ENCODE assay signal across 30 mouse cellular contexts in genomic region chr7:37615932-37616331, GRCm38 (mm10).
DNase-seq lines count a peak whose midpoint lies in the region; ATAC-seq lines count a peak whose summit lies in the region.
"Had no signal": no experiment of that assay in that cellular context is flagged by ENCODE, and none has a peak within 500 bp of the region (broad histone marks: within the 10 kb centered on the region; RNA-seq: fewer than 3 reads in every experiment).

No protein-coding gene starts in this region.

- H3K4me1 ChIP-seq in embryonic facial prominence, embryonic 13.5 days = no peaks in the 10 kb centered on the region
- H3K4me1 ChIP-seq in embryonic facial prominence, embryonic 10.5 days = peaks cover 14% of the 10 kb centered on the region
- H3K4me1 ChIP-seq in forebrain, embryonic 14.5 days (ENCODE audit: control insufficient read depth, insufficient read depth, low read length) = peaks cover 3% of the 10 kb centered on the region; the same call in 1 of the 2 replicates
- H3K4me1 ChIP-seq: embryonic facial prominence, embryonic 12.5 days had no signal

- no peaks in the 10 kb centered on the region for H3K36me3 ChIP-seq in embryonic facial prominence, embryonic 13.5 days
- no peaks in the 10 kb centered on the region for H3K36me3 ChIP-seq in embryonic facial prominence, embryonic 10.5 days (replicated peaks)
- no peaks in the 10 kb centered on the region for H3K36me3 ChIP-seq in forebrain, embryonic 14.5 days (ENCODE audit: control insufficient read depth, insufficient read depth, low read length)
- H3K36me3 ChIP-seq: embryonic facial prominence, embryonic 12.5 days; forebrain, embryonic 12.5 days; G1E; heart, embryonic 10.5 days; heart, embryonic 13.5 days had no signal

- intact Hi-C loops in left cerebral cortex, postnatal 4 days (cut with DNase I) = no loop called here

- ATAC-seq in embryonic facial prominence, embryonic 13.5 days (ENCODE audit: insufficient number of reproducible peaks, insufficient read depth, low FRiP score, low TSS enrichment, low read depth) = peak; percentile 37; the same call in 1 of the 2 replicates
- ATAC-seq in forebrain, embryonic 14.5 days = no peak
- ATAC-seq: forebrain, embryonic 16.5 days; hindbrain, postnatal 0 days; inflammation-experienced regulatory T-cells, adult 6 months; intestine, embryonic 16.5 days; Patski had no signal

- no peak overlapping the region for H3K4me2 ChIP-seq in embryonic facial prominence, embryonic 13.5 days
- no peak overlapping the region for H3K4me2 ChIP-seq in forebrain, embryonic 14.5 days (ENCODE audit: low read length)
- H3K4me2 ChIP-seq: embryonic facial prominence, embryonic 12.5 days; forebrain, embryonic 12.5 days; heart, embryonic 13.5 days; hindbrain, embryonic 14.5 days had no signal

- no peak overlapping the region for H3K27ac ChIP-seq in embryonic facial prominence, embryonic 13.5 days
- no peak overlapping the region for H3K27ac ChIP-seq in embryonic facial prominence, embryonic 10.5 days (replicated peaks)
- H3K27ac ChIP-seq in forebrain, embryonic 14.5 days (ENCODE audit: low read depth, low read length) = no peak overlapping the region
- H3K27ac ChIP-seq: embryonic facial prominence, embryonic 12.5 days; forebrain, embryonic 12.5 days; heart, adult 2 months; heart, embryonic 10.5 days; heart, embryonic 13.5 days; hindbrain, embryonic 14.5 days; hindbrain, postnatal 0 days had no signal

- 48% methylated on average over 4 of the region's 4 CpGs for WGBS in embryonic facial prominence, embryonic 13.5 days
- WGBS in embryonic facial prominence, embryonic 10.5 days = 75% methylated on average over 4 of the region's 4 CpGs
- 78% methylated on average over 4 of the region's 4 CpGs for WGBS in forebrain, embryonic 14.5 days

- H3K27me3 ChIP-seq in embryonic facial prominence, embryonic 13.5 days = no peaks in the 10 kb centered on the region
- H3K27me3 ChIP-seq in embryonic facial prominence, embryonic 10.5 days (replicated peaks; ENCODE audit: low read depth, poor library complexity, severe bottlenecking) = no peaks in the 10 kb centered on the region
- H3K27me3 ChIP-seq in forebrain, embryonic 14.5 days (replicated peaks; ENCODE audit: control insufficient read depth, insufficient read depth, low read length) = no peaks in the 10 kb centered on the region
- H3K27me3 ChIP-seq: CH12.LX; embryonic facial prominence, embryonic 12.5 days; forebrain, embryonic 12.5 days; Patski had no signal

- DNase-seq in cerebellum, adult 11-12 months = peak; percentile 56
- DNase-seq in cerebellum, postnatal 14 days = no peak
- no peak for DNase-seq in embryonic facial prominence, embryonic 10.5 days (ENCODE audit: low spot score)
- peak; percentile 63 for DNase-seq in cerebellum, adult 9-11 months
- no peak for DNase-seq in forebrain, embryonic 14.5 days (ENCODE audit: low spot score)
- DNase-seq in left cerebral cortex, postnatal 4 days = no peak
- DNase-seq: adrenal gland, postnatal 10 days; adrenal gland, postnatal 36 days; B cell, adult 2 months; gastrocnemius, postnatal 10 days; gastrocnemius, postnatal 36 days; heart, adult 2 months; heart, postnatal 14 days; heart, postnatal 4 days; kidney, adult 18-20 months; kidney, adult 9 months had no signal

- H3K4me3 ChIP-seq in embryonic facial prominence, embryonic 13.5 days = no peak overlapping the region
- no peak overlapping the region for H3K4me3 ChIP-seq in embryonic facial prominence, embryonic 10.5 days
- no peak overlapping the region for H3K4me3 ChIP-seq in forebrain, embryonic 14.5 days (ENCODE audit: low read depth, low read length)
- H3K4me3 ChIP-seq: embryonic facial prominence, embryonic 12.5 days; erythroblast, embryonic 14.5 days; forebrain, embryonic 12.5 days; heart, adult 2 months; heart, embryonic 10.5 days; heart, embryonic 13.5 days had no signal

- no peak overlapping the region for H3K9ac ChIP-seq in embryonic facial prominence, embryonic 13.5 days
- H3K9ac ChIP-seq in forebrain, embryonic 14.5 days (ENCODE audit: low read length) = no peak overlapping the region
- H3K9ac ChIP-seq: embryonic facial prominence, embryonic 12.5 days; forebrain, embryonic 12.5 days; heart, embryonic 13.5 days; hindbrain, embryonic 14.5 days had no signal

- H3K9me3 ChIP-seq in embryonic facial prominence, embryonic 13.5 days = no peaks in the 10 kb centered on the region
- no peaks in the 10 kb centered on the region for H3K9me3 ChIP-seq in embryonic facial prominence, embryonic 10.5 days
- no peaks in the 10 kb centered on the region for H3K9me3 ChIP-seq in forebrain, embryonic 14.5 days (replicated peaks; ENCODE audit: control insufficient read depth, low read length)
- H3K9me3 ChIP-seq: embryonic facial prominence, embryonic 12.5 days; forebrain, embryonic 12.5 days; heart, embryonic 10.5 days; heart, embryonic 13.5 days had no signal

Comparison
In these comparisons a context has a peak if more than half of its experiments do, and no peak if none do; other contexts are left out.
1. DNase-seq: peak in cerebellum, adult 11-12 months (single experiment) and cerebellum, adult 9-11 months (single experiment); none in cerebellum, postnatal 14 days (0 of 2), embryonic facial prominence, embryonic 10.5 days (single experiment), forebrain, embryonic 14.5 days (single experiment) and left cerebral cortex, postnatal 4 days (single experiment).